Mouse (Mus musculus): ENCODE results near the gene Lgmn. TPM values are rescaled to one million over a fixed set of nuclear protein-coding genes. Genes with fewer than 3 reads are reported as not detected.

Gene Lgmn
- 61.3 and 63.6 TPM in 2 replicates for polyA plus RNA-seq (2014; fragmentation: Nextera tagmentation; extraction: Ambion mirVana)

- DNase-seq (ENCODE audit: low spot score, missing footprints) (peak; percentile 100), ATAC-seq (ENCODE audit: low FRiP score) (peak; percentile 100)
- H3K4me3 ChIP-seq (ENCODE audit: low read depth, low read length): peak within 1 kb of the TSS; percentile 44
- no peaks in the 10 kb centered on the region for H3K9me3 ChIP-seq (ENCODE audit: control insufficient read depth, low read length)
- H3K27ac ChIP-seq (ENCODE audit: low read depth, low read length): no peak within 1 kb of the TSS
- no peaks in the 10 kb centered on the region for H3K4me1 ChIP-seq (ENCODE audit: control insufficient read depth, insufficient read depth, low read length)
- under 1% methylated on average over 28 of the region's 28 CpGs for WGBS
- peak within 1 kb of the TSS; percentile 61 for H3K9ac ChIP-seq (ENCODE audit: low read length)
- no peaks in the 10 kb centered on the region for H3K27me3 ChIP-seq (ENCODE audit: control insufficient read depth, insufficient read depth, low read length)
- no peaks in the 10 kb centered on the region for H3K36me3 ChIP-seq (ENCODE audit: control insufficient read depth, insufficient read depth, low read length)
- peak within 1 kb of the TSS; percentile 71 for H3K4me2 ChIP-seq
Observed at GRCm38 (mm10) chr12:102439632-102440023, at the start of gene Lgmn. Gene Lgmn (minus strand): TSS chr12:102439813.

- no peaks in the 10 kb centered on the region for H3K4me1 ChIP-seq (ENCODE audit: control insufficient read depth, insufficient read depth, low read length)
Observed at GRCm38 (mm10) chr12:102484946-102485345, 45.3 kb upstream of the Lgmn start.

GRCm38 (mm10) chr12:102480481-102480880 is 40.9 kb upstream of the Lgmn start:
- H3K36me3 ChIP-seq (ENCODE audit: control insufficient read depth, insufficient read depth, low read length): peaks cover 6% of the 10 kb centered on the region; the same call in 1 of the 2 replicates
- ATAC-seq (ENCODE audit: low FRiP score): no peak
- no peaks in the 10 kb centered on the region for H3K4me1 ChIP-seq (ENCODE audit: control insufficient read depth, insufficient read depth, low read length)
- no peaks in the 10 kb centered on the region for H3K27me3 ChIP-seq (ENCODE audit: control insufficient read depth, insufficient read depth, low read length)
- H3K9me3 ChIP-seq (ENCODE audit: control insufficient read depth, low read length): no peaks in the 10 kb centered on the region
- H3K27ac ChIP-seq (ENCODE audit: low read depth, low read length): no peak overlapping the region
- no peak overlapping the region for H3K4me3 ChIP-seq (ENCODE audit: low read depth, low read length)
- no peak for DNase-seq (ENCODE audit: low spot score, missing footprints)
- 87% methylated on average over 4 of the region's 4 CpGs for WGBS
- no peak overlapping the region for H3K9ac ChIP-seq (ENCODE audit: low read length)
- no peak overlapping the region for H3K4me2 ChIP-seq

More at GRCm38 (mm10) chr12:102484946-102485345, 45.3 kb upstream of the Lgmn start:
- no peak overlapping the region for H3K4me3 ChIP-seq (ENCODE audit: low read depth, low read length)
- no peak overlapping the region for H3K9ac ChIP-seq (ENCODE audit: low read length)
- peaks cover 2% of the 10 kb centered on the region; the same call in 1 of the 2 replicates for H3K36me3 ChIP-seq (ENCODE audit: control insufficient read depth, insufficient read depth, low read length)
- no peaks in the 10 kb centered on the region for H3K9me3 ChIP-seq (ENCODE audit: control insufficient read depth, low read length)
- 73% methylated on average over 3 of the region's 3 CpGs for WGBS
- DNase-seq (ENCODE audit: low spot score, missing footprints): no peak
- no peak for ATAC-seq (ENCODE audit: low FRiP score)
- H3K27me3 ChIP-seq (ENCODE audit: control insufficient read depth, insufficient read depth, low read length): no peaks in the 10 kb centered on the region
- H3K4me2 ChIP-seq: no peak overlapping the region
- H3K27ac ChIP-seq (ENCODE audit: low read depth, low read length): no peak overlapping the region

- DNase-seq (ENCODE audit: low spot score, missing footprints) (no peak), ATAC-seq (ENCODE audit: low FRiP score) (no peak)
- Histone ChIP-seq H3K27me3 (ENCODE audit: control insufficient read depth, insufficient read depth, low read length) (no peaks in the 10 kb centered on the region), H3K4me2 (no peak overlapping the region), H3K9ac (ENCODE audit: low read length) (no peak overlapping the region), H3K27ac (ENCODE audit: low read depth, low read length) (no peak overlapping the region), H3K4me1 (ENCODE audit: control insufficient read depth, insufficient read depth, low read length) (peaks cover 2% of the 10 kb centered on the region; the same call in 1 of the 2 replicates), H3K36me3 (ENCODE audit: control insufficient read depth, insufficient read depth, low read length) (peaks cover 2% of the 10 kb centered on the region; the same call in 1 of the 2 replicates), H3K9me3 (ENCODE audit: control insufficient read depth, low read length) (no peaks in the 10 kb centered on the region), H3K4me3 (ENCODE audit: low read depth, low read length) (no peak overlapping the region)
- WGBS: 91% methylated on average over 7 of the region's 7 CpGs
Observed at GRCm38 (mm10) chr12:102474411-102474810, 34.8 kb upstream of the Lgmn start.

GRCm38 (mm10) chr12:102468894-102469764 is 29.5 kb upstream of the Lgmn start, which contains the start of gene Golga5:
Gene Golga5 (plus strand): TSS chr12:102469135.
- peak within 1 kb of the TSS; percentile 76 for H3K9ac ChIP-seq (ENCODE audit: low read length)
- ATAC-seq (ENCODE audit: low FRiP score): peak; percentile 99
- no peak within 1 kb of the TSS for H3K27ac ChIP-seq (ENCODE audit: low read depth, low read length)
- no peaks in the 10 kb centered on the region for H3K9me3 ChIP-seq (ENCODE audit: control insufficient read depth, low read length)
- no peaks in the 10 kb centered on the region for H3K27me3 ChIP-seq (ENCODE audit: control insufficient read depth, insufficient read depth, low read length)
- H3K4me1 ChIP-seq (ENCODE audit: control insufficient read depth, insufficient read depth, low read length): peaks cover 2% of the 10 kb centered on the region; the same call in 1 of the 2 replicates
- peaks cover 2% of the 10 kb centered on the region; the same call in 1 of the 2 replicates for H3K36me3 ChIP-seq (ENCODE audit: control insufficient read depth, insufficient read depth, low read length)
- peak within 1 kb of the TSS; percentile 79 for H3K4me3 ChIP-seq (ENCODE audit: low read depth, low read length)
- peak within 1 kb of the TSS; percentile 64 for H3K4me2 ChIP-seq
- peak; percentile 100 for DNase-seq (ENCODE audit: low spot score, missing footprints)
- under 1% methylated on average over 86 of the region's 86 CpGs for WGBS

- 94% methylated on average over 1 of the region's 1 CpGs for WGBS
- peaks cover 2% of the 10 kb centered on the region; the same call in 1 of the 2 replicates for H3K36me3 ChIP-seq (ENCODE audit: control insufficient read depth, insufficient read depth, low read length)
- no peak overlapping the region for H3K4me2 ChIP-seq
- ATAC-seq (ENCODE audit: low FRiP score) (no peak), DNase-seq (ENCODE audit: low spot score, missing footprints) (no peak)
- H3K27ac ChIP-seq (ENCODE audit: low read depth, low read length): no peak overlapping the region
- H3K9me3 ChIP-seq (ENCODE audit: control insufficient read depth, low read length): no peaks in the 10 kb centered on the region
- H3K27me3 ChIP-seq (ENCODE audit: control insufficient read depth, insufficient read depth, low read length): no peaks in the 10 kb centered on the region
- no peak overlapping the region for H3K4me3 ChIP-seq (ENCODE audit: low read depth, low read length)
- no peak overlapping the region for H3K9ac ChIP-seq (ENCODE audit: low read length)
- peaks cover 2% of the 10 kb centered on the region; the same call in 1 of the 2 replicates for H3K4me1 ChIP-seq (ENCODE audit: control insufficient read depth, insufficient read depth, low read length)
Observed at GRCm38 (mm10) chr12:102468136-102468535, 28.5 kb upstream of the Lgmn start.

- Histone ChIP-seq H3K27ac (ENCODE audit: low read depth, low read length) (no peak overlapping the region), H3K4me3 (ENCODE audit: low read depth, low read length) (no peak overlapping the region), H3K36me3 (ENCODE audit: control insufficient read depth, insufficient read depth, low read length) (no peaks in the 10 kb centered on the region), H3K4me1 (ENCODE audit: control insufficient read depth, insufficient read depth, low read length) (no peaks in the 10 kb centered on the region), H3K27me3 (ENCODE audit: control insufficient read depth, insufficient read depth, low read length) (no peaks in the 10 kb centered on the region), H3K4me2 (no peak overlapping the region), H3K9me3 (ENCODE audit: control insufficient read depth, low read length) (no peaks in the 10 kb centered on the region), H3K9ac (ENCODE audit: low read length) (no peak overlapping the region)
- 65% methylated on average over 4 of the region's 4 CpGs for WGBS
- DNase-seq (ENCODE audit: low spot score, missing footprints) (no peak), ATAC-seq (ENCODE audit: low FRiP score) (no peak)
Observed at GRCm38 (mm10) chr12:102464650-102465049, 25.0 kb upstream of the Lgmn start.

GRCm38 (mm10) chr12:102461177-102461576 is 21.6 kb upstream of the Lgmn start:
- H3K27ac ChIP-seq (ENCODE audit: low read depth, low read length): no peak overlapping the region
- H3K9ac ChIP-seq (ENCODE audit: low read length): no peak overlapping the region
- no peaks in the 10 kb centered on the region for H3K36me3 ChIP-seq (ENCODE audit: control insufficient read depth, insufficient read depth, low read length)
- H3K4me3 ChIP-seq (ENCODE audit: low read depth, low read length): no peak overlapping the region
- no peaks in the 10 kb centered on the region for H3K27me3 ChIP-seq (ENCODE audit: control insufficient read depth, insufficient read depth, low read length)
- DNase-seq (ENCODE audit: low spot score, missing footprints): no peak
- no peaks in the 10 kb centered on the region for H3K9me3 ChIP-seq (ENCODE audit: control insufficient read depth, low read length)
- WGBS: 76% methylated on average over 5 of the region's 5 CpGs
- no peak overlapping the region for H3K4me2 ChIP-seq
- H3K4me1 ChIP-seq (ENCODE audit: control insufficient read depth, insufficient read depth, low read length): no peaks in the 10 kb centered on the region
- ATAC-seq (ENCODE audit: low FRiP score): no peak

GRCm38 (mm10) chr12:102460014-102460413 is 20.4 kb upstream of the Lgmn start:
- no peak for DNase-seq (ENCODE audit: low spot score, missing footprints)
- Histone ChIP-seq H3K9me3 (ENCODE audit: control insufficient read depth, low read length) (no peaks in the 10 kb centered on the region), H3K4me3 (ENCODE audit: low read depth, low read length) (no peak overlapping the region), H3K27me3 (ENCODE audit: control insufficient read depth, insufficient read depth, low read length) (no peaks in the 10 kb centered on the region), H3K4me2 (no peak overlapping the region), H3K27ac (ENCODE audit: low read depth, low read length) (no peak overlapping the region), H3K9ac (ENCODE audit: low read length) (no peak overlapping the region), H3K36me3 (ENCODE audit: control insufficient read depth, insufficient read depth, low read length) (no peaks in the 10 kb centered on the region), H3K4me1 (ENCODE audit: control insufficient read depth, insufficient read depth, low read length) (no peaks in the 10 kb centered on the region)
- ATAC-seq (ENCODE audit: low FRiP score): no peak
- 83% methylated on average over 5 of the region's 5 CpGs for WGBS

Measured in midbrain, embryonic 11.5 days (tissue).